Mouse (Mus musculus) MEL (cell line): ENCODE measurements around the gene Fcrl5. TPM values are rescaled to one million over a fixed set of nuclear protein-coding genes. Genes with fewer than 3 reads are reported as not detected.

Source experiments
- DNase-seq: peaks from one replicate; pipeline ENCODE4 v3.0.0; 2011; ENCODE audit warnings: low read depth, low spot score
- H3K27ac ChIP-seq: 2 replicates; pipeline ENCODE4 v1.5.1; 2012; ENCODE audit warnings: low read depth, mild to moderate bottlenecking, control low read depth, low read length, moderate library complexity; ENCODE audit not compliant: control insufficient read depth
- H3K27me3 ChIP-seq, 2 experiments: fragments of 150-350 bp in 1 of 2; sonication (generic) in 1 of 2; 2 replicates each; pipeline ENCODE4 v1.6.1; 2012; ENCODE audit warnings: low read length in 2 of 2, mild to moderate bottlenecking in 2 of 2, improper control_type of control experiment in 1 of 2, moderate library complexity in 1 of 2; ENCODE audit not compliant: insufficient read depth in 2 of 2, control insufficient read depth in 1 of 2
- H3K36me3 ChIP-seq, 2 experiments: 2 replicates each; pipeline ENCODE4 v1.6.1; 2012 to 2014; ENCODE audit warnings: low read length in 2 of 2, improper control_type of control experiment in 1 of 2, inconsistent platforms in 1 of 2, mild to moderate bottlenecking in 1 of 2; ENCODE audit not compliant: insufficient read depth in 2 of 2, control insufficient read depth in 1 of 2
- H3K4me1 ChIP-seq, 2 experiments: fragments of 150-350 bp in 1 of 2; sonication (generic) in 1 of 2; 2 replicates each; pipeline ENCODE4 v1.6.1; 2012; ENCODE audit warnings: low read length in 2 of 2, improper control_type of control experiment in 1 of 2, mild to moderate bottlenecking in 1 of 2; ENCODE audit not compliant: insufficient read depth in 2 of 2, control insufficient read depth in 1 of 2
- H3K4me3 ChIP-seq, 2 experiments: fragments of 150-350 bp in 1 of 2; sonication (generic) in 1 of 2; 2 replicates each; pipeline ENCODE4 v1.5.1; 2012; ENCODE audit warnings: low read depth in 2 of 2, low read length in 2 of 2, mild to moderate bottlenecking in 2 of 2, moderate library complexity in 2 of 2, control low read depth in 1 of 2, improper control_type of control experiment in 1 of 2; ENCODE audit not compliant: control insufficient read depth in 1 of 2, insufficient read depth in 1 of 2
- H3K79me2 ChIP-seq: 2 replicates; pipeline ENCODE4 v1.6.1; 2012; ENCODE audit warnings: mild to moderate bottlenecking, low read length, moderate library complexity; ENCODE audit not compliant: control insufficient read depth, poor library complexity, insufficient read depth
- H3K9ac ChIP-seq: 2 replicates; pipeline ENCODE4 v1.6.1; 2012; ENCODE audit warnings: low read depth, mild to moderate bottlenecking, control low read depth, low read length, moderate library complexity; ENCODE audit not compliant: control insufficient read depth, poor library complexity, severe bottlenecking
- H3K9me3 ChIP-seq: fragments of 150-350 bp; sonication (generic); replicated peaks from 2 replicates; pipeline ENCODE4 v1.6.1; 2012; ENCODE audit warnings: mild to moderate bottlenecking, low read length, improper control_type of control experiment, moderate library complexity; ENCODE audit not compliant: insufficient read depth
- BHLHE40 ChIP-seq: IDR thresholded peaks from 2 replicates; pipeline ENCODE4 v1.6.1; 2012; ENCODE audit warnings: low read depth, mild to moderate bottlenecking, inconsistent platforms, low read length, improper control_type of control experiment, borderline replicate concordance
- CHD1 ChIP-seq: IDR thresholded peaks from 2 replicates; pipeline ENCODE4 v1.6.1; 2012; ENCODE audit warnings: low read depth, mild to moderate bottlenecking, inconsistent platforms, low read length, improper control_type of control experiment
- CHD2 ChIP-seq: IDR thresholded peaks from 2 replicates; pipeline ENCODE4 v1.6.1; 2011; ENCODE audit warnings: low read length, improper control_type of control experiment
- HCFC1 ChIP-seq: IDR thresholded peaks from 2 replicates; pipeline ENCODE4 v1.6.1; 2012; ENCODE audit warnings: low read depth, mild to moderate bottlenecking, inconsistent platforms, low read length, improper control_type of control experiment, moderate library complexity
- KAT2A ChIP-seq: conservative IDR thresholded peaks from 2 replicates; pipeline ENCODE4 v1.6.1; 2012; ENCODE audit warnings: low read depth, low read length, improper control_type of control experiment, inconsistent platforms
- MAFK ChIP-seq: IDR thresholded peaks from 2 replicates; pipeline ENCODE4 v1.6.1; 2011; ENCODE audit warnings: low read depth, mild to moderate bottlenecking, low read length, improper control_type of control experiment, borderline replicate concordance
- MAZ ChIP-seq: IDR thresholded peaks from 2 replicates; pipeline ENCODE4 v1.6.1; 2012; ENCODE audit warnings: low read depth, mild to moderate bottlenecking, inconsistent platforms, low read length, improper control_type of control experiment
- MYC ChIP-seq: IDR thresholded peaks from 2 replicates; pipeline ENCODE4 v1.6.1; 2011; ENCODE audit warnings: low read depth, mild to moderate bottlenecking, low read length, improper control_type of control experiment, moderate library complexity
- NELFE ChIP-seq: IDR thresholded peaks from 2 replicates; pipeline ENCODE4 v1.6.1; 2011; ENCODE audit warnings: low read depth, low read length, improper control_type of control experiment
- POLR2A ChIP-seq, 2 experiments: IDR thresholded peaks; 2 replicates each; pipeline ENCODE4 v1.6.1; 2011 to 2012; ENCODE audit warnings: low read length in 2 of 2, mild to moderate bottlenecking in 2 of 2, control low read depth in 1 of 2, improper control_type of control experiment in 1 of 2, low read depth in 1 of 2, moderate library complexity in 1 of 2; ENCODE audit not compliant: control insufficient read depth in 1 of 2, insufficient read depth in 1 of 2, poor library complexity in 1 of 2
- SIN3A ChIP-seq: IDR thresholded peaks from 2 replicates; pipeline ENCODE4 v1.6.1; 2012; ENCODE audit warnings: low read length, improper control_type of control experiment, inconsistent platforms
- SMC3 ChIP-seq: IDR thresholded peaks from 2 replicates; pipeline ENCODE4 v1.6.1; 2011; ENCODE audit warnings: low read depth, low read length, improper control_type of control experiment
- TBP ChIP-seq: IDR thresholded peaks from 2 replicates; pipeline ENCODE4 v1.8.0; 2011; ENCODE audit warnings: low read depth, low read length, improper control_type of control experiment
- ZMIZ1 ChIP-seq: IDR thresholded peaks from 2 replicates; pipeline ENCODE4 v1.6.1; 2012; ENCODE audit warnings: low read depth, mild to moderate bottlenecking, inconsistent platforms, low read length, improper control_type of control experiment, moderate library complexity
- polyA plus RNA-seq, 2 experiments: library from polyadenylated mRNA; stranded (reverse) in 1 of 2; unstranded in 1 of 2; fragments of >175 nt in 1 of 2; fragments of >200 nt in 1 of 2; gene quantifications; 2 replicates each; pipeline versions ENCODE4 v1.2.1 to v1.2.4; 2012; ENCODE audit warnings: low replicate concordance in 2 of 2, low read depth in 1 of 2; ENCODE audit not compliant: insufficient read length in 2 of 2, insufficient read depth in 1 of 2, missing spikeins in 1 of 2
- total RNA-seq: library from RNA; depleted of rRNA; stranded (reverse); fragments of 300-350 nt; gene quantifications from 2 replicates; pipeline ENCODE4 v1.2.3, GENCODE M21; 2012

Fcrl5 gene
- total and polyA plus RNA-seq, 3 experiments = 0.03 TPM; not detected in 2

DNA sequence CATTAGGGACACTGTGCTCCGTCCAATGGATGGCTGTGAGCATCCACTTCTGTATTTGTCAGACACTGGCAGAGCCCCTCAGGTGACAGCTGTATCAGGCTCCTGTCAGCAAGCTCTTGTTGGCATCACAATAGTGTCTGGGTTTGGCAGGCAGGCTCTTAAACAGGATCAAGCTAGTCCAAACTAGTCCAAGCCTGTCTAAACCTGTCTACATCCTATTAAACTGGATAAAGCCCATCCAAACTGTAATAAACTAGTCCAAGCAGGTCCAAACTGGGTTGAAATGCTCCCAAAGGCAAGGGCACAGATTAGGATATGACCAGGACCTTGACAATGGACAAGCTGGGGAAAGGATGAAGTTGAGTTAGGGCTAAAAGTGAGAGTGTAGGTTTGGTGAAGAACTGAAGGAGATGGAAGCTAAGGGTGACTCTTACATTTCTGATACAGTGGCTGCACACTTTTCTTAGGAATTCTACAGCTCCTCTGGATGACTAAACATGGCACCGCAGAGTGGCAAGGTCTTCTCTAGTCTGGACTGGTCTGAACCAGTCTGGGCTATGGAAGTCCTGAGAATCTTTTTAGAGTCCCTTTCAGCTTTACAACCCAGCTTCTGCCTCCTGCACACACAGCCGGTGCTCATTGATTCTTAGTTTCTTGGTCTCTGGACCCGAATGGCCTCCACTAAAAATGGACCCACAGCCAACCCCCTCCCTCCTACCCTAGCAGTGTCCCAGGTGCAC, 26.2 kb upstream of the Fcrl5 start:
- TF ChIP-seq TBP = no peak
- TF ChIP-seq, all 39 proteins: peak for 0
- H3K27ac ChIP-seq = peak overlapping the region; percentile 95
- no peaks in the 10 kb centered on the region for H3K27me3 ChIP-seq
- no peak overlapping the region for H3K4me3 ChIP-seq
- H3K79me2 ChIP-seq = no peaks in the 10 kb centered on the region; the same call in 1 of the 2 replicates
- H3K9me3 ChIP-seq = no peaks in the 10 kb centered on the region
- peaks cover 0 to 18% of the 10 kb centered on the region in 2 experiments; a peak in 2 of 4 replicates for H3K36me3 ChIP-seq
- peak; percentile 36 for DNase-seq
- no peak overlapping the region for H3K9ac ChIP-seq
- peaks cover 0 to 31% of the 10 kb centered on the region in 2 experiments; a peak in 2 of 4 replicates for H3K4me1 ChIP-seq

DNA sequence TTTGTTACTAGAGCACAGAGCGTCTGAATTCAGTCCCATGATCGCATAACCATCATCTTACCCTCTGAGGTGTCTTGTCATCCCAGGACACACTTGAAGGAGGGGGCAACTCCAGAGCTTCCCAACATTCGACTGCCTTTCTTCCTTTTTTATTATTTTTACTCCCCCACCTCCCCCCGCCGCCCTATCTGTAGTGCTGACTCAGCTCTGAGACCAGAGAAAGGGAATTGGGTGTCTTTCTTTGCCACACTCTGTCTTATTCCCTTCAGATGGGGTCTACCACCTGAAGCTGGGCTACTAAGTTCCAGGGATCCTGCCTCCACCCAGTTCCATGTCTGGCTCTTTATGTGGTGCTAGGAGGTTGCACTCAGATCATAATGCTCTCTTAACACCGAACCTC, 25.0 kb upstream of the Fcrl5 start:
- H3K4me3 ChIP-seq = peak overlapping the region in 1 of 2 experiments; percentile 28; a peak in 1 of 4 replicates
- no peaks in the 10 kb centered on the region; the same call in 1 of the 2 replicates for H3K79me2 ChIP-seq
- no peak for DNase-seq
- peaks cover 0 to 18% of the 10 kb centered on the region in 2 experiments; a peak in 2 of 4 replicates for H3K36me3 ChIP-seq
- peaks cover 0 to 31% of the 10 kb centered on the region in 2 experiments; a peak in 2 of 4 replicates for H3K4me1 ChIP-seq
- H3K9ac ChIP-seq = peak overlapping the region; percentile 59
- no peaks in the 10 kb centered on the region for H3K27me3 ChIP-seq
- TF ChIP-seq KAT2A (no peak), POLR2A (IDR thresholded peaks at IDR 0.05; ENCODE audit: control insufficient read depth in 1 of 2, insufficient read depth in 1 of 2, low read depth in 1 of 2, low read length in 2 of 2, poor library complexity in 1 of 2) (peak in 1 of 2 experiments; percentile 42; a peak in 1 of 4 replicates), MYC (no peak), HCFC1 (no peak), MAFK (peak; percentile 94), CHD2 (no peak; the same call in 1 of the 2 replicates), SMC3 (0 out of 2 replicates have a peak, but pooled peaks have one; percentile 7), BHLHE40 (no peak), NELFE (no peak), CHD1 (no peak), MAZ (0 out of 2 replicates have a peak, but pooled peaks have one; percentile 15), ZMIZ1 (0 out of 2 replicates have a peak, but pooled peaks have one; percentile 16), SIN3A (no peak)
- H3K27ac ChIP-seq = peak overlapping the region; percentile 95
- H3K9me3 ChIP-seq = no peaks in the 10 kb centered on the region
